Mouse (Mus musculus): ENCODE data around the gene Ccdc106. TPM values are rescaled to one million over a fixed set of nuclear protein-coding genes. Genes with fewer than 3 reads are reported as not detected.

Gene Ccdc106
- total and polyA plus RNA-seq, 3 experiments: 0.52 to 0.81 TPM; not detected in 1

DNA sequence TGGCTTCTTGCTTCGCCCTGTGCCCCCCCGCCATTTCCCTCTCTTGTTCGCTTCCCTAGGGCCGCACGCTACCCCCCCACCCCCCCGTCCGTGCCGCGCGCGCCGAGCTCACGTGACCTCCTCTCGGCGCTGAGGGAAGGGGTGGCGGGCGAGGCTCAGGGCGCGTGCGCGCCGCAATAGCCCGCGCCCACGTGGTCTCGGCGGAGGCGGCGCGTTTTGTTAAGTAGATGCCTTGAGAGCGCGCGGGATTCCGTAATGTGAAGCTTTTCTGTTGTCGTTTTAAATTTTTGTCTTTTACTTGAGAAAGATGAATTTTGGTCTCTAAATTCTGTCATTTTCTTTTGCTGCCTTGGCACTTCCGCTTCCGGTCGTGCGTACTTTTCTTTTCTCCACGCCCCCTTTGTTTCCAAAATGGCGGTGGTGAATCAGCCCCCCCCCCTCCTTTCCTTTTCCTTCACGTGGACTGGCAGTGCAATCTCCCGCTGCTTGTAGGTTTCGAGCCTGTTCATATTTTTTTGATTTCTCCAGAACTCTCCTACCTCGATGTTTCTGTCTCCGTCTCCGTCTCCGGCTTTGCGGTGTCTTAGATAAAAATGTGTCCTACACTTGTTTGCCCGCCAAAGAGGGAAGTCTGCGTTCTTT lies 42.1 kb downstream of the Ccdc106 start (continued):
- TF ChIP-seq ZNF384 (IDR thresholded peaks at IDR 0.05; ENCODE audit: low read depth, low read length) (0 out of 2 replicates have a peak, but pooled peaks have one; percentile 8), IRF4 (IDR thresholded peaks at IDR 0.05; ENCODE audit: low read depth, low read length) (no peak; the same call in 1 of the 2 replicates), CHD1 (IDR thresholded peaks at IDR 0.05; ENCODE audit: low read depth, low read length) (0 out of 2 replicates have a peak, but pooled peaks have one; percentile 62), TBP (conservative IDR thresholded peaks at IDR 0.05; ENCODE audit: low read depth, low read length) (peak; percentile 58; the same call in 1 of the 2 replicates), MYC (IDR thresholded peaks at IDR 0.05; ENCODE audit: low read depth, low read length) (peak; percentile 99), CTCF (conservative IDR thresholded peaks at IDR 0.05 in 1 of 2, IDR thresholded peaks at IDR 0.05 in 1 of 2; ENCODE audit: low read depth in 2 of 2, low read length in 2 of 2) (no peak), MXI1 (IDR thresholded peaks at IDR 0.05; ENCODE audit: low read depth, low read length) (peak; percentile 97), ETS1 (conservative IDR thresholded peaks at IDR 0.05; ENCODE audit: low read depth, low read length) (no peak), POLR2A (IDR thresholded peaks at IDR 0.05; ENCODE audit: low read depth, low read length) (no peak), SIN3A (IDR thresholded peaks at IDR 0.05; ENCODE audit: low read length) (peak; percentile 95)

DNA sequence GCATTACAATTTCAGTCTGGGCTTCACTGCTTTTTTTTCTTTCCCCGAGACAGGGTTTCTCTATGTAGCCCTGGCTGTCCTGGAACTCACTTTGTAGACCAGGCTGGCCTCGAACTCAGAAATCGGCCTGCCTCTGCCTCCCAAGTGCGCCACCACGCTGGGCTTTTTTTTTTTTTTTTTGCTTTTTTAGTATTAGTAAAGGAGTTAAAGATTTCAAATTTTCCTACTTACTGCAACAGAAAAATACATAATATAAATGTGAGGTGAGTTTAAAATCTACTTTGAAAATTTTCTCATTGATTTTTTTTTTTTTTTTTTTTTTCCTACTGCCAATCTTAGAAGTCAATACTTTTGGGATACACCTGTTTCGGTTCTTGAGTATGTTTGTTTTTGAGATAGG lies 44.5 kb downstream of the Ccdc106 start:
- peaks cover 42 to 55% of the 10 kb centered on the region in 2 experiments for H3K36me3 ChIP-seq (replicated peaks in 1 of 2; ENCODE audit: control insufficient read depth in 1 of 2, insufficient read depth in 1 of 2, low read length in 1 of 2)
- H3K4me3 ChIP-seq (replicated peaks in 1 of 3; ENCODE audit: low read depth in 2 of 3, low read length in 2 of 3, poor library complexity in 1 of 3): no peak overlapping the region
- H3K9ac ChIP-seq (ENCODE audit: insufficient read depth, low read depth): no peak overlapping the region
- H3K27ac ChIP-seq (ENCODE audit: insufficient read depth, low read depth): no peak overlapping the region
- no peaks in the 10 kb centered on the region for H3K27me3 ChIP-seq (replicated peaks)
- H3K9me3 ChIP-seq (replicated peaks; ENCODE audit: low read length): no peaks in the 10 kb centered on the region
- TF ChIP-seq ZKSCAN1 (IDR thresholded peaks at IDR 0.05; ENCODE audit: borderline replicate concordance, low read depth, low read length) (no peak), ZC3H11A (IDR thresholded peaks at IDR 0.05; ENCODE audit: low read depth, low read length) (no peak), TCF12 (IDR thresholded peaks at IDR 0.05; ENCODE audit: low read depth, low read length) (no peak)
- in situ Hi-C loops (cut with MboI; ENCODE audit: low pct_ligation_motif_present, low pct_unique_long_range_greater_than_20kb, low sequenced_read_pairs): loop anchor here (5.0 kb wide), 1 partner anchor 62 kb away; the partner anchor contains the start of gene Rasl2-9
- dilution Hi-C loops (cut with MboI; ENCODE audit: extremely low pct_ligation_motif_present, extremely low pct_unique_long_range_greater_than_20kb, low sequenced_read_pairs): no loop called here
- DNase-seq (ENCODE audit: extremely low read depth): no peak
- peaks cover 72% of the 10 kb centered on the region for H3K79me2 ChIP-seq (replicated peaks; ENCODE audit: control insufficient read depth, extremely low read depth, insufficient read depth, poor library complexity, severe bottlenecking)
- H3K4me2 ChIP-seq (ENCODE audit: insufficient read depth, low read depth, poor library complexity, severe bottlenecking): peak overlapping the region; percentile 80
- H3K4me1 ChIP-seq (ENCODE audit: control insufficient read depth in 1 of 2, insufficient read depth in 2 of 2): peaks cover 2 to 34% of the 10 kb centered on the region in 2 experiments

DNA sequence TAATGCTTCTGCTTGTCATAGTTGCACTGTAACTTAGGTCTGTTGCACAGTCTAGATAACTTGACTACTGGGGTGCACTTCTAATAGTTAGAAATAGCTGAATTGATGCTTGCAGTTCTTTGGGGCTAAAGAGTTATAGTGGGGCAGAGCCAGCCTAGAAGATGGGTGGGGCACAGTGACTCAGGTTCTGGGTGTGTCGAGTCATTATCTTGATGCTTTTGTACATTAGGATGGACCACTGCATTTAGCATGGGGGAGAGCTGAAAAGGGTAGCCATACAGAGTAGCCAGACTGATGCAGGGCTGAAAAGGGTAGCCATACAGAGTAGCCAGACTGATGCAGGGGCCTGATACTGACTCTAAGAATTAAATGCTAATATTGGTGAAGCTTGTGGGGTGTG lies 53.2 kb downstream of the Ccdc106 start:
- H3K27ac ChIP-seq (ENCODE audit: insufficient read depth, low read depth): no peak overlapping the region
- peaks cover 0 to 22% of the 10 kb centered on the region in 2 experiments; a peak in 2 of 4 replicates for H3K4me1 ChIP-seq (ENCODE audit: control insufficient read depth in 1 of 2, insufficient read depth in 2 of 2)
- TF ChIP-seq MAX (IDR thresholded peaks at IDR 0.05; ENCODE audit: low read length) (no peak), HCFC1 (IDR thresholded peaks at IDR 0.05; ENCODE audit: low read depth, low read length) (no peak)
- dilution Hi-C loops (cut with MboI; ENCODE audit: extremely low pct_ligation_motif_present, extremely low pct_unique_long_range_greater_than_20kb, low sequenced_read_pairs) (no loop called here), in situ Hi-C loops (cut with MboI; ENCODE audit: low pct_ligation_motif_present, low pct_unique_long_range_greater_than_20kb, low sequenced_read_pairs) (no loop called here)
- H3K27me3 ChIP-seq (replicated peaks): no peaks in the 10 kb centered on the region
- H3K36me3 ChIP-seq (replicated peaks in 1 of 2; ENCODE audit: control insufficient read depth in 1 of 2, insufficient read depth in 1 of 2, low read length in 1 of 2): peaks cover 92 to 97% of the 10 kb centered on the region in 2 experiments
- no peaks in the 10 kb centered on the region for H3K9me3 ChIP-seq (replicated peaks; ENCODE audit: low read length)
- H3K4me3 ChIP-seq (replicated peaks in 1 of 3; ENCODE audit: low read depth in 2 of 3, low read length in 2 of 3, poor library complexity in 1 of 3): no peak overlapping the region
- no peak for DNase-seq (ENCODE audit: extremely low read depth)
- peaks cover 82% of the 10 kb centered on the region for H3K79me2 ChIP-seq (replicated peaks; ENCODE audit: control insufficient read depth, extremely low read depth, insufficient read depth, poor library complexity, severe bottlenecking)
- H3K4me2 ChIP-seq (ENCODE audit: insufficient read depth, low read depth, poor library complexity, severe bottlenecking): no peak overlapping the region
- no peak overlapping the region for H3K9ac ChIP-seq (ENCODE audit: insufficient read depth, low read depth)

Data from CH12.LX (cell line).